Mouse (Mus musculus): ENCODE measurements at regions not wholly inside any gene's neighbourhood (a gene's known extent, or its start where the extent isn't known, plus 50 kb on each side); places are given as distances from the start of the nearest gene placed in this dataset.

- H3K27me3 ChIP-seq (ENCODE audit: control insufficient read depth, insufficient read depth, low read length), result no peaks in the 10 kb centered on the region
- no peak for ATAC-seq (ENCODE audit: low read depth)
- H3K4me1 ChIP-seq (ENCODE audit: control insufficient read depth, insufficient read depth, low read length), result no peaks in the 10 kb centered on the region
- H3K27ac ChIP-seq (ENCODE audit: low read depth, low read length), result no peak overlapping the region
- no peak overlapping the region for H3K4me3 ChIP-seq (ENCODE audit: low read depth, low read length)
- H3K36me3 ChIP-seq (ENCODE audit: control insufficient read depth, insufficient read depth, low read length), result no peaks in the 10 kb centered on the region
- H3K9ac ChIP-seq (replicated peaks; ENCODE audit: low read depth, low read length), result no peak overlapping the region
- WGBS, result 59% methylated on average over 3 of the region's 3 CpGs
- no peaks in the 10 kb centered on the region for H3K9me3 ChIP-seq (ENCODE audit: control insufficient read depth, low read length)
- H3K4me2 ChIP-seq (ENCODE audit: low read depth, low read length), result no peak overlapping the region
These were observed 65.2 kb downstream of the Slc30a10 start for GRCm38 (mm10) chr1:185519811-185520210.

- H3K36me3 ChIP-seq (ENCODE audit: control insufficient read depth, insufficient read depth, low read length), result no peaks in the 10 kb centered on the region
- H3K4me2 ChIP-seq (ENCODE audit: low read depth, low read length), result no peak overlapping the region
- H3K4me3 ChIP-seq (ENCODE audit: low read depth, low read length), result no peak overlapping the region
- H3K27ac ChIP-seq (ENCODE audit: low read depth, low read length), result no peak overlapping the region
- no peak overlapping the region for H3K9ac ChIP-seq (replicated peaks; ENCODE audit: low read depth, low read length)
- WGBS, result 64% methylated on average over 10 of the region's 10 CpGs
- H3K4me1 ChIP-seq (ENCODE audit: control insufficient read depth, insufficient read depth, low read length), result no peaks in the 10 kb centered on the region
- no peaks in the 10 kb centered on the region for H3K27me3 ChIP-seq (ENCODE audit: control insufficient read depth, insufficient read depth, low read length)
- no peaks in the 10 kb centered on the region for H3K9me3 ChIP-seq (ENCODE audit: control insufficient read depth, low read length)
- ATAC-seq (ENCODE audit: low read depth), result no peak
These were observed 69.4 kb downstream of the Slc30a10 start for GRCm38 (mm10) chr1:185524020-185524419.

GRCm38 (mm10) chr1:185533471-185533870, 78.8 kb downstream of the Slc30a10 start:
- ATAC-seq (ENCODE audit: low read depth), result no peak
- H3K9ac ChIP-seq (replicated peaks; ENCODE audit: low read depth, low read length), result no peak overlapping the region
- 96% methylated on average over 5 of the region's 5 CpGs for WGBS

GRCm38 (mm10) chr1:185534129-185534528, 79.5 kb downstream of the Slc30a10 start:
- no peak overlapping the region for H3K27ac ChIP-seq (ENCODE audit: low read depth, low read length)
- 89% methylated on average over 1 of the region's 1 CpGs for WGBS
- ATAC-seq (ENCODE audit: low read depth), result no peak

More at GRCm38 (mm10) chr1:185533471-185533870, 78.8 kb downstream of the Slc30a10 start:
- Histone ChIP-seq H3K36me3 (ENCODE audit: control insufficient read depth, insufficient read depth, low read length) (no peaks in the 10 kb centered on the region), H3K4me3 (ENCODE audit: low read depth, low read length) (no peak overlapping the region), H3K27me3 (ENCODE audit: control insufficient read depth, insufficient read depth, low read length) (no peaks in the 10 kb centered on the region), H3K4me1 (ENCODE audit: control insufficient read depth, insufficient read depth, low read length) (no peaks in the 10 kb centered on the region), H3K9me3 (ENCODE audit: control insufficient read depth, low read length) (no peaks in the 10 kb centered on the region), H3K4me2 (ENCODE audit: low read depth, low read length) (no peak overlapping the region), H3K27ac (ENCODE audit: low read depth, low read length) (no peak overlapping the region)

GRCm38 (mm10) chr1:185535321-185535720, 80.7 kb downstream of the Slc30a10 start:
- WGBS, result 82% methylated on average over 6 of the region's 6 CpGs

More at GRCm38 (mm10) chr1:185534129-185534528, 79.5 kb downstream of the Slc30a10 start:
- Histone ChIP-seq H3K9ac (replicated peaks; ENCODE audit: low read depth, low read length) (no peak overlapping the region), H3K9me3 (ENCODE audit: control insufficient read depth, low read length) (no peaks in the 10 kb centered on the region), H3K36me3 (ENCODE audit: control insufficient read depth, insufficient read depth, low read length) (no peaks in the 10 kb centered on the region), H3K4me2 (ENCODE audit: low read depth, low read length) (no peak overlapping the region), H3K27me3 (ENCODE audit: control insufficient read depth, insufficient read depth, low read length) (no peaks in the 10 kb centered on the region), H3K4me1 (ENCODE audit: control insufficient read depth, insufficient read depth, low read length) (no peaks in the 10 kb centered on the region), H3K4me3 (ENCODE audit: low read depth, low read length) (no peak overlapping the region)

GRCm38 (mm10) chr1:185537236-185537635, 82.6 kb downstream of the Slc30a10 start:
- Histone ChIP-seq H3K9ac (replicated peaks; ENCODE audit: low read depth, low read length) (no peak overlapping the region), H3K27me3 (ENCODE audit: control insufficient read depth, insufficient read depth, low read length) (no peaks in the 10 kb centered on the region), H3K27ac (ENCODE audit: low read depth, low read length) (no peak overlapping the region), H3K9me3 (ENCODE audit: control insufficient read depth, low read length) (no peaks in the 10 kb centered on the region), H3K4me2 (ENCODE audit: low read depth, low read length) (no peak overlapping the region), H3K4me3 (ENCODE audit: low read depth, low read length) (no peak overlapping the region), H3K36me3 (ENCODE audit: control insufficient read depth, insufficient read depth, low read length) (no peaks in the 10 kb centered on the region), H3K4me1 (ENCODE audit: control insufficient read depth, insufficient read depth, low read length) (no peaks in the 10 kb centered on the region)
- no peak for ATAC-seq (ENCODE audit: low read depth)
- 89% methylated on average over 4 of the region's 4 CpGs for WGBS

More at GRCm38 (mm10) chr1:185535321-185535720, 80.7 kb downstream of the Slc30a10 start:
- Histone ChIP-seq H3K4me3 (ENCODE audit: low read depth, low read length) (no peak overlapping the region), H3K27me3 (ENCODE audit: control insufficient read depth, insufficient read depth, low read length) (no peaks in the 10 kb centered on the region), H3K4me1 (ENCODE audit: control insufficient read depth, insufficient read depth, low read length) (no peaks in the 10 kb centered on the region), H3K4me2 (ENCODE audit: low read depth, low read length) (no peak overlapping the region), H3K9me3 (ENCODE audit: control insufficient read depth, low read length) (no peaks in the 10 kb centered on the region), H3K27ac (ENCODE audit: low read depth, low read length) (no peak overlapping the region), H3K9ac (replicated peaks; ENCODE audit: low read depth, low read length) (no peak overlapping the region), H3K36me3 (ENCODE audit: control insufficient read depth, insufficient read depth, low read length) (no peaks in the 10 kb centered on the region)
- no peak for ATAC-seq (ENCODE audit: low read depth)

GRCm38 (mm10) chr1:185539458-185539857, 84.8 kb downstream of the Slc30a10 start:
- Histone ChIP-seq H3K27ac (ENCODE audit: low read depth, low read length) (no peak overlapping the region), H3K36me3 (ENCODE audit: control insufficient read depth, insufficient read depth, low read length) (no peaks in the 10 kb centered on the region), H3K4me1 (ENCODE audit: control insufficient read depth, insufficient read depth, low read length) (no peaks in the 10 kb centered on the region), H3K4me3 (ENCODE audit: low read depth, low read length) (no peak overlapping the region), H3K4me2 (ENCODE audit: low read depth, low read length) (no peak overlapping the region), H3K9ac (replicated peaks; ENCODE audit: low read depth, low read length) (no peak overlapping the region), H3K27me3 (ENCODE audit: control insufficient read depth, insufficient read depth, low read length) (no peaks in the 10 kb centered on the region), H3K9me3 (ENCODE audit: control insufficient read depth, low read length) (no peaks in the 10 kb centered on the region)
- WGBS, result 83% methylated on average over 1 of the region's 1 CpGs
- ATAC-seq (ENCODE audit: low read depth), result no peak

- no peaks in the 10 kb centered on the region for H3K36me3 ChIP-seq (ENCODE audit: control insufficient read depth, insufficient read depth, low read length)
- ATAC-seq (ENCODE audit: low read depth), result peak; percentile 44; the same call in 1 of the 2 replicates
- no peak overlapping the region for H3K27ac ChIP-seq (ENCODE audit: low read depth, low read length)
- H3K4me1 ChIP-seq (ENCODE audit: control insufficient read depth, insufficient read depth, low read length), result peaks cover 4% of the 10 kb centered on the region; the same call in 1 of the 2 replicates
- no peaks in the 10 kb centered on the region for H3K27me3 ChIP-seq (ENCODE audit: control insufficient read depth, insufficient read depth, low read length)
- H3K4me3 ChIP-seq (ENCODE audit: low read depth, low read length), result no peak overlapping the region
- no peak overlapping the region for H3K9ac ChIP-seq (replicated peaks; ENCODE audit: low read depth, low read length)
- H3K4me2 ChIP-seq (ENCODE audit: low read depth, low read length), result no peak overlapping the region
- H3K9me3 ChIP-seq (ENCODE audit: control insufficient read depth, low read length), result no peaks in the 10 kb centered on the region
These were observed 91.7 kb downstream of the Slc30a10 start for GRCm38 (mm10) chr1:185546346-185546745.

- Histone ChIP-seq H3K27ac (ENCODE audit: low read depth, low read length) (no peak overlapping the region), H3K4me1 (ENCODE audit: control insufficient read depth, insufficient read depth, low read length) (no peaks in the 10 kb centered on the region), H3K9me3 (ENCODE audit: control insufficient read depth, low read length) (no peaks in the 10 kb centered on the region), H3K4me3 (ENCODE audit: low read depth, low read length) (no peak overlapping the region), H3K36me3 (ENCODE audit: control insufficient read depth, insufficient read depth, low read length) (no peaks in the 10 kb centered on the region), H3K4me2 (ENCODE audit: low read depth, low read length) (no peak overlapping the region), H3K9ac (replicated peaks; ENCODE audit: low read depth, low read length) (no peak overlapping the region), H3K27me3 (ENCODE audit: control insufficient read depth, insufficient read depth, low read length) (no peaks in the 10 kb centered on the region)
- 51% methylated on average over 9 of the region's 9 CpGs for WGBS
- ATAC-seq (ENCODE audit: low read depth), result no peak
These were observed 118.3 kb downstream of the Slc30a10 start for GRCm38 (mm10) chr1:185572761-185573530.
